Mouse (Mus musculus): ENCODE data around the gene Enkd1.

- TF ChIP-seq POLR2A (IDR thresholded peaks at IDR 0.05; ENCODE audit: control insufficient read depth, low read depth, low read length): no peak
- no peak for TF ChIP-seq CTCF (IDR thresholded peaks at IDR 0.05; ENCODE audit: control insufficient read depth, insufficient read depth, insufficient replicate concordance, low read depth, low read length)
Measured at GRCm38 (mm10) chr8:105700566-105700965, 7.4 kb downstream of the Enkd1 start.
